Mouse (Mus musculus) lung, adult 2 months (tissue): ENCODE results near the gene Negr1. TPM values are rescaled to one million over a fixed set of nuclear protein-coding genes. Genes with fewer than 3 reads are reported as not detected.

Experiments used
- DNase-seq: peaks from one replicate; pipeline ENCODE4 v3.0.0; 2022
- H3K4me1 ChIP-seq: fragments of 200-500 bp; 2 replicates; pipeline ENCODE4 v1.6.1; 2011; ENCODE audit warnings: low read length; ENCODE audit not compliant: control insufficient read depth, insufficient read depth
- H3K4me3 ChIP-seq: fragments of 200-500 bp; replicated peaks from 2 replicates; pipeline ENCODE3; 2011; ENCODE audit warnings: low read depth, mild to moderate bottlenecking, control low read depth, low read length; ENCODE audit errors: extremely low read depth
- CTCF ChIP-seq: fragments of 200-500 bp; IDR thresholded peaks from 2 replicates; pipeline ENCODE4 v1.5.1; 2011; ENCODE audit warnings: mild to moderate bottlenecking, low read length, control low read depth; ENCODE audit not compliant: insufficient read depth
- POLR2A ChIP-seq: fragments of 200-500 bp; IDR thresholded peaks from 2 replicates; pipeline ENCODE4 v1.6.1; 2011; ENCODE audit warnings: low read depth, mild to moderate bottlenecking, control low read depth, low read length, borderline replicate concordance; ENCODE audit errors: extremely low read depth
- WGBS: fragments of 180-500 bp; shearing (Covaris S2); methylation state at CpG from one replicate; pipeline ENCODE4 v1.1.7; 2018; 5-methylcytosine and 5-hydroxymethylcytosine counted together
- polyA plus RNA-seq: library from polyadenylated mRNA; depleted of rRNA; stranded (reverse); fragments of >200 nt; gene quantifications from 2 replicates; pipeline ENCODE4 v1.2.3, GENCODE M21; 2012

Negr1 gene
- polyA plus RNA-seq, 1 experiment, result 1.5 TPM

DNA sequence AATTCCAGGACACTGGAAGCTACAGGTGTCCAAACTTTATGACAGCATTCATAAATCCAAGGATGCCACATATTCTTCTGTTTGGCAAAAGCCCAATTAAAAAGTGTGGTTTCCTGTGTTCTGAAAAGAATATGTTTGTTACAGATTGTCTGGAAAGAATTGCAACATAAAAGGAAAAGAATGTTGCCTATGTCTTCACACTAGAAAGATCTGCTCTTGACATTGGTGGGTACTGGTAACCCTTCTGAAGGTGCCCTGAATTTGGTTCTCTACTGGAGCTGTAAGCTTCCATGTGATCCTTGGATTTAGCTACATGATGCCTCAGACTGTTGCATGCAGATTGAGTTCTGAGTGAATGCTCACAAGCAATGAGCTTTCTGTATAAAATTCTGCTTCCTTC lies 718.1 kb downstream of the Negr1 start:
- Histone ChIP-seq H3K4me1 (no peaks in the 10 kb centered on the region), H3K4me3 (no peak overlapping the region)
- DNase-seq, result no peak
- no peak for TF ChIP-seq CTCF
- TF ChIP-seq POLR2A, result no peak

DNA sequence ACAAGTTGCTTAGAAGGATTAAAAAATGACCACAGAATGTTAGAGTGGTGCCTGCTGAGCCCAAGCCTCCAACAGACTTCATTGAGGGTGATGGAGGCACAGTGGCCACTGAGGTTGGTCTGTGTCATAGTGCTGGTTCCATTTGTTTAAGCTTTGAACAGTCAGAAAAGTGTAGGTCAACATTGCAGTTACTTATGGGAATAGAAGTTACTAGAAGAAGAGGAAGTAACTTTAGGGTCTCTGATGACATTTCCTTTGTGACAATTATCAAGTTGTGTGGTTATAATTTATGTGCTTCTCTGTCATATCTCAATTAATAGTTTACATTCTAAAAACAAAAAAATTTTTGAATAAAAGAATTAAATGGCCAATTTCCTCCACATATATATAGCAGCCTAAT lies 719.7 kb downstream of the Negr1 start:
- no peak overlapping the region for H3K4me3 ChIP-seq
- DNase-seq, result no peak
- TF ChIP-seq POLR2A (no peak), CTCF (no peak)
- no peaks in the 10 kb centered on the region for H3K4me1 ChIP-seq

DNA sequence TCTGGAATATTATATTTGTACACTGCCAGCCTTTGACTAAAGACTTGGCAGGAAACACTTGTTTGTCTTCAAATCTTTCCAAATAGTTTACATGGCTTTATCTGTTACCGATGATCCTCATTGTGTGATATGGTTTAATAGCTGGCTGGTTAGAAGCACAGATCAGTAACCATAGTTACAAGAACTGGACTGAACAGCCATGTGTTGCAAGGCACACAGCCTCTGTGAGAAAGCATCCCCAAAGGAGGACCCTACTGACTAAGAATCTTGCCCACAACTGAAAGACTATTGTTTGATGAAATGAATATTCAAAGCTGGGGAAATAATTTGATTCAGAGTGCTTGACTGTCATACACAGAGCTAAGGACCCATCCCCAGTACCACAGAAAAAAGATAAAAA lies 729.7 kb downstream of the Negr1 start:
- no peak for TF ChIP-seq POLR2A
- no peak for TF ChIP-seq CTCF
- WGBS, result 83% methylated on average over 1 of the region's 1 CpGs
- Histone ChIP-seq H3K4me1 (no peaks in the 10 kb centered on the region), H3K4me3 (no peak overlapping the region)
- DNase-seq, result no peak

DNA sequence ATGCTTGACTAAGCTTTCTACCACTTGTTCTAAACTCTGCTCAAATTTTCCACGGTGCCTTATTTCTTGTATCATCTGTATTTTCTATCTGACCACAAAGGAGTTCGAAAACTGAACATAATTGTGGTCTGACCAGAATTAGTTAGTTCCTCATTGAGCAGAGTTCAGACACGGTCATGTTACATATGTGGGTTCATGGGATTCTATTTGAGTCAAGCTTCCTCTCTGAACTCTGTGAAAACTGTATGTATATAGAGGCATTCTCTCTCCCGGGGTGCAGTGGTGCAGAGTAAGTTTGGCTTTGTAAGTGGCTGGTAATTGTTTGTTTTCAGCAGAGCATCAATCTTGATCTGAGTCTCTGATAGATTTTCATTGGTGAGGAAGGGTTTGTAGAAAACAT lies 735.6 kb downstream of the Negr1 start:
- DNase-seq, result no peak
- no peak for TF ChIP-seq CTCF
- TF ChIP-seq POLR2A, result no peak
- Histone ChIP-seq H3K4me1 (no peaks in the 10 kb centered on the region), H3K4me3 (no peak overlapping the region)
- 66% methylated on average over 4 of the region's 4 CpGs for WGBS

DNA sequence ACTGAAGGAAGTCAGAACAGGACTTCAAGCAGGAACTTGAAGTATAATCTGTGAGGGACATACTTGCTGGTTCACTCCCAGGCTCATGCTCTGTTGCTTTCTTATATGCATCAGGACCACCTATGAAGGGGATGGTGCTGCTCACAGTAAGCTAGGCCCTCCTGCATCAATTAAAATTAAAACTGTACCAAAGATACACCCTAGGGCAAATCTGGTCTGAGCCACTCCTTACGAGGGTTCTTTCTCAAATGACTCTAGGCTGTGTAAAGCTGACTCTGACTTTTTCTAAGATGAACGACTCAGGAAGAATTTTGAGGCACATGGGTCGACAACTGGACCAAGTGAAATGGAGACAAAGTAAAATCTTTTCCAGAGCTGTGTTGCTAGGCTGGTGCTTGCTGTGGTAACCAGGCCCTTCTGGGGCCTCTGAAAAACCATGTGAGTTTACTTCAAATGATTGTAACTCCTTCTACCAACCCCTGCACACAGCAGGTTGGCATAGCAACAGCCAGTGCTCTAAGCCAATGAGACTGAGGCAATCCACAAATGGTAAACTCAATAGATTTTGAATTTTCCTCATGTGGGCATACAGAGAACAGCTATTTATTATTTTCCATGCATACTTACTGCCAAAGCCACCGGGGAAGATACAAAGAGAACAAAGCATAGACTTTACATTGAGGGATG lies 742.0 kb downstream of the Negr1 start:
- no peaks in the 10 kb centered on the region for H3K4me1 ChIP-seq
- no peak for DNase-seq
- TF ChIP-seq POLR2A (no peak), CTCF (no peak)
- 75% methylated on average over 4 of the region's 4 CpGs for WGBS
- H3K4me3 ChIP-seq, result no peak overlapping the region

DNA sequence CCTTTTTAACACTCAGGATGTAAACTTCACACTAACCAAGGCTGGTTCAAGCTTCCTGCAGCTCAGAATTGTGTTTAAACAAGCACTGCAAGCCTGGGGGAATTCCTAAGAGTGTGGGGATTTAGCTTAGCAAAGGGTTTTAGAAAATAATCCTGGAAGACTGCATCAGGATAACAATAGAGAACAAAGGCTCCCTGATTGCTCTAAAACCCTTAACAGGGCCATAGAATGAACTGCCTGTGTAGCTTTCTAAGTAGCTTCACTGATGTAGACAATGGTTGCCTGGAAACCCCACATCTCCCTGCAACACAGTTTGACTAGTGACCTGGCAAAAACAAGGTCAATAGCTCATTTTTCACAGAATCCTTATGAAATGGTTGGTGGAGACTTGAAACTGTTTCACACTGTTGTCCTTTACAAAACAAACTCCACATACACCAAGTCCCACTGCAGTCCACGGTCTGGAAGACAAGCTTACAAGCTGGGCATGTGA lies 759.5 kb downstream of the Negr1 start:
- TF ChIP-seq CTCF (no peak), POLR2A (no peak)
- no peak for DNase-seq
- H3K4me1 ChIP-seq, result no peaks in the 10 kb centered on the region
- H3K4me3 ChIP-seq, result no peak overlapping the region
- 41% methylated on average over 1 of the region's 1 CpGs for WGBS

DNA sequence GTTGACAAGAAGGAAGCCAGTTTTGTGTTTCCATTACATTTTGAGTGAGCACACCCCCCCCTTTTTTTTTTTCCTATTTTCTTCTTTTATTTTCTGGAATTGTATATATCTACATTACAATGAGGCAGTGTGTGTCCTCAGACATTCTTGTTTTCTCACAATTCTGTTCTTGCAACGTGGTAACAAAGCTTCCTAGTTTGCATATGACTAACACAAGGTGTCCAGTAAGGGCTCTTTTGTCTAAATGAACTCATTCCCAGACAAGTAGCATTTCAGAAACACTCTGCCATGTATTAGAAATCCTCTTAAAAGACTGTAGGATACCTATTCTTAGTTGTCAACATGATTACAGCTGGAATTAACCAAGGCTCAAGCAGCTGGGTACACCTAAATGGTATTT lies 760.2 kb downstream of the Negr1 start:
- 37% methylated on average over 1 of the region's 1 CpGs for WGBS
- no peak for DNase-seq
- H3K4me1 ChIP-seq, result no peaks in the 10 kb centered on the region
- no peak overlapping the region for H3K4me3 ChIP-seq
- TF ChIP-seq POLR2A, result no peak
- TF ChIP-seq CTCF, result no peak

DNA sequence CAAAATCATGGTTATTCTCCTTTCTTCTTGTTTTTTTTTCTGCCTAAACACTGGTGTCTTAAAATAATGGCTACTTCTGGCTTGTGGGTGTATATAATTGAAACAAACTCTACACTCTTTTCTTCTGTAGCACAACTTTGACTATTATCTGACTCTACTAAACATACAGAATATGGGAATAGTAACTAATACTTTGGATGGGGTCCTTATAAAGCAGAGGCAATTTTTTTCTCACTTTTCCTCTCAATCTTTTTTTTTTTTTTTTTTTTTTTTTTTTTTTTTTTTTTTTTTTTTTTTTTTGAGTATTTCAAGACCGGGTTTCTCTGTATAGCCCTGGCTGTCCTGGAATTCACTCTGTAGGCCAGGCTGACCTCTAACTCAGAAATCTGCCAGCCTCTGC lies 772.6 kb downstream of the Negr1 start:
- DNase-seq, result no peak
- H3K4me3 ChIP-seq, result no peak overlapping the region
- WGBS, result 89% methylated on average over 1 of the region's 1 CpGs
- TF ChIP-seq CTCF (no peak), POLR2A (no peak)
- no peaks in the 10 kb centered on the region for H3K4me1 ChIP-seq

DNA sequence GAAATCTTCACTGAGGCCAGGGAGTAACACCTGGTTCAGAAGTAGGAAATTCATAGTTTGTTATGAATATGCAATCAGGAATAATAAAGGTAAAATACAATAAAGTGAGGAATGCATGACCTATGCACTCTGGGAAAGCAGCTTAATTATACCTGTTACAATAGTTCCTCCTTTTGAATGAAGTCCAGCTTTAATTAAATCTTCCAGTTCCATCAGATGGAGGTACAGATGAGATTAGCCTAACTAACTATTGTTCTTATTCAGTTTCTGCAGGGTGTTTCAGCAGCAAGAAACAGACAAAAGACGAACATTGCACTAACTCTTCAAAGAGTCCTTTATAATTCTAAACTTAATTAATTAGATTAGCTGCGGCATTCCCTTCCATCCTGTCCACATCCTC lies 787.9 kb downstream of the Negr1 start:
- 68% methylated on average over 2 of the region's 2 CpGs for WGBS

DNA sequence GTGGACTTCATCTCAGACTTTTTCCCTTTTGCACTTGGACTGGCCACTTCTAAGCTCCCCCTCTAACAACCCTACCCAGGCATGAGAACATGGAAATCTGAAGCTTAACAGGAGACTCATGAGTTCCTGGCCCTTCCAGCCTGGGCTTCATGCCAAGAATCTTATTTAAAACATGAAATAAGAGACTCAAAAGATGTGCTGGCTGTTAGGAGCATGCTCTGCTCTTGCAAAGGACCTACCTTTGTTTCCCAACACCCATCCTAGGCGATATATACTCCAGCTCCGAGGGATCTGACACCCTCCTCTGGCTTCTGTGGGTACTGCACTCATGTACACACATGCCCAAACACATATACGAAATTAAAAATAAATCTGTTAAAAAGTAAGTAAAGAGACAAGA lies 797.3 kb downstream of the Negr1 start:
- no peak for DNase-seq
- TF ChIP-seq POLR2A (no peak), CTCF (no peak)
- WGBS, result 30% methylated on average over 3 of the region's 3 CpGs
- no peak overlapping the region for H3K4me3 ChIP-seq
- H3K4me1 ChIP-seq, result no peaks in the 10 kb centered on the region

More for the DNA sequence above, 787.9 kb downstream of the Negr1 start:
- Histone ChIP-seq H3K4me3 (no peak overlapping the region), H3K4me1 (no peaks in the 10 kb centered on the region)
- TF ChIP-seq POLR2A (no peak), CTCF (no peak)
- DNase-seq, result no peak

DNA sequence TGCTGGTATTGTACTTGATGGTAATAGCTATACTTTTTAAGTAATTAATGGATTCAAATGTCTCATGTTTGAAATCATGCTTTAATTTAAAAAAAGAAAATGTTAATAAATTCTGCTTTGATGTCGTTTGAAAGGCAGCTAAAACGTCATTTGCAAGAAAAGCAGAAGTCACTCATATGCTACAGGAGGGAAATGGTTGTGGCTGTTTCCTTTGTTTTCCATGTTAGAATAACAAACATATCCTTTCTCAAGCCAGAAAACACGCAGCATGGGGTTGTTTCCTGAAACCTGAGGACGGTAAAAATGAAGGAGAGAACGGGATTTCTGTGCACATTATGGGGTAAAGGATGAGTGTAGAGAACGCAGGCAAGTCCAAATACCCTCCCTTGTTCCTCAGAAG lies 798.2 kb downstream of the Negr1 start:
- 47% methylated on average over 6 of the region's 6 CpGs for WGBS
- H3K4me3 ChIP-seq, result no peak overlapping the region
- TF ChIP-seq POLR2A (no peak), CTCF (no peak)
- H3K4me1 ChIP-seq, result no peaks in the 10 kb centered on the region
- DNase-seq, result no peak
